Mouse (Mus musculus) c-Kit-positive CD71-positive TER-119-positive erythroid progenitor cells, embryonic 14.5 days (primary cell): ENCODE results near the gene Mrpl50.
"Not testable (repeated sequence)": the region's sequence is repeated elsewhere in the genome, so short reads cannot be mapped to it uniquely, and the experiment has no call there.

Experiments used
- DNase-seq: peaks from one replicate; pipeline ENCODE4 v3.0.0-alpha.2; 2013; ENCODE audit warnings: low spot score

The Mrpl50 gene

DNA sequence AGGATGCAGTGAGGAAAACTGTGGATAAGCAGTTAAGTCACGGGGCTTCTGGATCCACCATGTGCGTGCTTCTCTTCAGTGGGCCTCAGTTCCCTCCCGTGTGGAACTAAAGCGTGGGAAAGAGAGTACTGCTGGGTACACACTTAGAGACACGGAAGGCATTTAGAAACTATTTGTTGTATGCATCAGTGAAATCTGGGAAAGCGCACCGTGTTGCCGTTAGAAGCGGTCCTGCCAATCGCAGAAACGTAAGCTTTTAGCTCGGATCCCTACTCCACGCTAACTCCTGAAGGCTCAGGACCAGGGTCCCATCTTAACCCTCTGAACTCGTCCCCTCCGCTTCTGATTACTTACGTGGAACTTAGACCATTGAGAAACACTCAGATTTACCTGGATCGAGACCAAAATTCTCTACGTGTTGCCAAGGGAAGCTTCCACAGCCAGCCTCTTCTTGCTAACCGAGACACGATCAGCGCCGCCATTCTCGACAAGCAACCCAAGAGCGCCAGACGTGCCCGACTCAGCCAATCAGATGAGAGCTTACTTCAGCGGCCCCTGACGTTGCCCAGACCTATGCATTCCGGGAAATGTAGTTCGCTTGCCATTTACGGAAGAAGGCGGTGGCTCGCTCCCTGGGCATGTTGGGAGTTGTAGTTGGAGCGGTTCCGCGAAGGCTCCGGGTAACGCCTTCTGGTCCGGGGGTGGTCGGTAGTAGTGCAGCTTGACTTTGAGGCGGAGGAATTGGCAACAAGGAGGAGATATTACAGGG, at the start of gene Mrpl50, which contains the start of gene Zfp189:
TSS of gene Mrpl50 (minus strand) at position 522 of the 769 bp plus-strand sequence.
TSS of gene Zfp189 (plus strand) at position 605 of the 769 bp plus-strand sequence.
- DNase-seq, result peak; percentile 93

DNA sequence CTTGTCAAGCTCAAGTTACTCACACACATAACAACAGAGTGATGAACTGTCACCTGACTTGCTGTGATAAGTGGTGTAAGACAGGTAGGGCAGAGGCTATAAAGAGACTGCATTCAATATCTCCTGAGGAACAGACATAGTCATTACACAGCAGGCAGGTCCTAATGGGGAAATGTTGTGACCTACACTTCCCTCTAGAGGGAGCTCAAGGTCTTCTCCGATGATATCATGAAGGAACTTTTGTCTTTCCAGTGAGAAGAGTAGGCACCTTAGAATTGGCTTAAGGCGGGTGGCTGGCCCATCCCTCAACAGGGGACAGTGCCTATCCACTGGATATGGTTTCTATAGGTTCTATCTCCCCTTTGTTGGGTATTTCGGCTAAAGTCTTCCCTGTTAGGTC, 46.7 kb upstream of the Mrpl50 start:
- peak; percentile 73 for DNase-seq

DNA sequence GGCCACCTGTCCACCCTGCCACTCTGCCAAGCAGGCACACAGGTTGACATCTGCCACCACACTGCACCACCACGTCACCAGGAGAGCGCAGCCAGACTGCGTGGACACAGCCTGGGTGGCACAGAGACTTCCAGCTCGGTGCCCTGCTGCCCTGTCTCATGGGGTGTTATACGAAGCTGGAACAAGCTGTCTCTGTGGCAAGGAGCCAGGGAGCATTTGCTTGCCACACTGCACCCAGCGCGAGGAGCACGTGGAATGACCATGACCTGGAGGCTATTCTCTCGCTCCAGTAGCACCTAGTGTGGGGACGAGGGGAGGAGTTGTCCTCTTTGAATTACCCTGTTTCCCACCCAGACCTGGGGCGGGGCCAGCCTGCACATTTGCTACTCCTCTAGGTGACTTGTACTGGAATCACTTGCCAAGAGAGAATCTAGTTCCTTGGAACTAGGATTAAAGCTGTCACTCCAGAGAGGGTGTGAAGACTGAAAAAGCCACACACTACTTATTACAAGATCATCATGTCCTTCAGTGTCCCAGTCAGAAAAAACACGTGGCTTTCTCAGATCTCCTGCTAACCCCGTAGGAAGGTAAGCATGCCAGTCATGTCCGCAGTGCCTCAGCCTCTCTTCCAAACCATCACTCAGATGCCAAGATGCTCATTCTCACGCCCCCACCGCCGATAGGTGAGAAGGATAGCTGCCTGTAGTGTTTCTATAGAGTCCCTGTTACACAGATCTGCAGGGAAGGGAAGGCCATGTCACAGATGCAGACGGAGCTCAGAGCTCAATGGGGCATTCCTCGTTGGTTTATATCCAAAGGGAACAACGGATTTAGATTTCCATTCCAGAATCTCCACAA, 39.3 kb upstream of the Mrpl50 start:
- DNase-seq, result no peak

DNA sequence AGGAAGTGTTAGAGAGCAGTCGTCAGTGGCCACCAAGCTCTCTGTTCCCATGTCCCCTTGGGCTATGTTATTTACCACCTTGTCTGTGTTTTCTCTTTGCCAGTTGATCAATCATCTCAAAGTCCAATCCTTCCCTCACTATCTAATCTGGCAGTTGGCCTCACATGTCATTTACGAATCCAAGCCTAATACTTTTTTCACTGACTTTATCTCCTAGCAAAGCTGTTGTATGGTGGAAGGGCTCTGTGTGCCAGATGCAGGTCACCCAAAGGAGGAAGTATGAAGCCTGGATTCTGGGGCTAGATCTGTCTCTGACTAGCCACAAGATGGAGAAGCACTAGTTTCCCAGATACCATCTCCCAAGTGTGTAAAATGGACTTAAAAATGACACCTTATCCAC, 37.3 kb upstream of the Mrpl50 start:
- no peak for DNase-seq

DNA sequence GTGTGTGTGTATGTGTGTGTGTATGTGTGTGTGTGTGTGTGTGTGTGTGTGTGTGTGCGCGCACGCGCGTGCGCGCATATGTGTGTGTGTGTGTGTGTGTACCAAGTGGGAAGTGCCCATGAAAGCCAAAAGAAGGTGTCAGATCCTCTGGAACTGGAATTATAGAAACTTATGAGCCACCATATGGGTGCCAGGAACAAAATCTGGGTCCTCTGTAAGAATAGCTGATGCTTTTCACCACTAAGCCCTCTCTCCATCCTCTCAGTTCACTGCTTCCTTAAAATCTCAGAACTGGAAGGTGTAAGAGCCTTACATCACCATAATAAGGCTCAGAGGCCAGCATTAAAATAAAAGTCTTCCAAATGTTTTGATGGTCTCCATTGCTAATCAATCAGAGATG, 36.5 kb upstream of the Mrpl50 start:
- DNase-seq, result no peak

DNA sequence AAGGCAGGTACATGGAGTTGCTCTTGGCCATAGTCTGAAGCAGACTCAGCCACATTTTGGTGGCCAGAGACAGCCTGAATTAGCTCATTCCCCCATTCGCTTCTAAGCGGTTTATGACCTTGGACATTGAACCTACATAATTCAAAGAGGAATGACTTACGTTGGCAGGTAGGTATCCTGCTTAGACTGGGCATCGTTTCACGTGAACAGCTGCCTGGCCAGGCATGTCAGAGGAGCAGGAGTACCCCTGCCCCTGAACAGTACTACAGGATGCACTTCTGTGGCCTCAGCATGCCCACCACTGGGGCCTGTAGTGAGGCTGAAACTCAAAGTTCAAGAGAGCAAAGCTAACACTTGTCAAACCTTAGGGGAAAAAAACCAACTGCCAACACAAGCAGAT, 32.5 kb upstream of the Mrpl50 start:
- DNase-seq, result no peak

DNA sequence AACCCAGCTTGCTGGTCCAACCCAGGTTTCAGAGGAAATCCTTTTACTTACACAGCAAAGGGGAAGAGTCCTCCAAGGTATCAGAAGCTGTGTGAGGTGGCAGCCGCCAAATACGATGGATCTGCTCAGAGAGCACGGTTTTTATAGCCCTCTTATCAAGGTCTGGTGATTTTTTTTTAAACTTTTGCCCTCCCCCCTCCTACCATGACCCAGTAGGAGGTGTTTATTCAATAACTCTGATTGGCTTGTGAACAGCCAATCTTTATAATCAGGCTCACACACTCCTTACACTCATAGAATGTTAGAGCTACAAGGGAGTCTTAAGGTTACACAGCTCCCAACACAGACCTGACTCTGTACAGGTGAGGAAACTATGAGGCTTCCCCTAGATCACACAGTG, 28.5 kb upstream of the Mrpl50 start, which contains the start of gene Aldob:
TSS of gene Aldob (minus strand) at position 164 of the 400 bp plus-strand sequence.
- no peak for DNase-seq

DNA sequence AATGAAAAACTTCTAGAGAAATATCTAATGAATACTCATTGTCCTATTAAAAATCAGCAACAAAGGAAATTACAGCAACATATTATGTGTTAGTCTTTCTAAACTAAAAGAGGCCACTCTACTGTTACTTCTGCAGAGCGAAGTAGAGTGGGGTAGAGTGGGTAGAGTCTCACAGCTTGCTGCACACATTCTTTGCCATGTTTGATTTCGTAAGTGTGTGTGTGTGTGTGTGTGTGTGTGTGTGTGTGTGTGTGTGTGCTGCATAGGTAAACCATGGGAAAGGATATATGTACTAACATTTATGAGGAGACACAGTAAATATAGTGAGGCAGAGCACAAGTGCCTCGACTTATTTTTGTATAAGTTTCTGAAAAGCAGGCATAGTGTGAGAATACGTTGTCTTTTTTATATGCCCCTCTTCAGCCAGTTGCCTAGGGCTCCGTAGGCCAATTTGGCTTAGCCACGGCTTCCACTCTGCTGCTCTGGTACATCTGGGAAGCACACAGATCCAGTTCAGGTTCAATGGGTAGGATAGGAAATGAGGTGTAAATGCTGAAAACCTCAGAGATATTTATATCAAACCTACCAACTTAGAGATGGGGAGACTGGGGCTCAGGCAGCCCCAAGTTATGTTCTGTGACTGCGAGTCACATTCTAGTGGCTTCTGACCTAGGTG, 26.8 kb upstream of the Mrpl50 start:
- no peak for DNase-seq

DNA sequence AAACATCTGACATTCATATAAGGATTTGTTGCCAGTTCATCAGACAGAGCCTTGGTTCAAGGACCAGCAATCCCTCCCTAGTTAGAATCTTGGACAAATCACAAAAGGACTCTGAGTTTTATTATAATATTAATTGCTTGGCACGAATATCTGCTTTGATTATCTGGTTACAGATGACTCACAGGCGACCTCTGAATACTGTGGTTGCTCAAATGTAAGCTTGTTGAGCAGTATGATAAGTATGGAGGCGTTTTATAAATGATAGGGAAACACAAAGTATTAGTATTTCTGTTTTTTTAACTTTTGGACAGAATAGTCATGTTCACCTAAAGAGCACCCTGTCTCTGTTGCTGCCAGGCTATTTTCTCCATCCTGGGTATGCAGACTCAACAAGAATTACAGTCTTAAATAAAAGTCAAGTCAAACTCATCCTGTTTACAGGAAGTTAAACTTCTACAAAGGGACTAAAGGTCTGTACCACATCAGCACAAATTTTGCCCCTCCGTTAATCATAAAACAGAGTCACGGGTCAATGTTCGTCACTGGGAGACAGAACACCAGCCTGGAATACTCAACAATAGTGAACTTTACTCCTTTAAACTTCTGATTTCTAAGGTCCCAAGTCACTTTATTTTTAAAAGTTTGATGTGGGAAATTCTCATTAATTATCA, 26.1 kb upstream of the Mrpl50 start:
- no peak for DNase-seq

DNA sequence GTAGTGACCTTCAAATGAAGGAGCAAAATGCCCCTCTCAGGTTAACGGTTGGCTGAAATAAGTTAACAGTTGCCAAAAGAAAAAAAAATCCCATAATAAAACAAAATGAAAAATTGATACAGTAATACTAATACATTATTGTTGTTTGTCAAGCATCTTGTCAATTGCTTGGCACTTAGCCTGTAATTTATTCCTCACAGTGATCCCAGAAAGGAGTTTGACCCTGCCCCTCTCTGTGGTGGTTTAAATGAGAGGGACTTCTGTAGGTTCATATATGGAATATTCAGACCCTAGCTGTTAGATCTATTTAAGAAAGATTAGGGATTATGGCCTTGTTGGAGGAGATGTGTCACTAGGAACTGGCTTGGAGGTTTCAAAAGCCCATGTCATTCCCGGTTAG, 25.1 kb upstream of the Mrpl50 start:
- no peak for DNase-seq

DNA sequence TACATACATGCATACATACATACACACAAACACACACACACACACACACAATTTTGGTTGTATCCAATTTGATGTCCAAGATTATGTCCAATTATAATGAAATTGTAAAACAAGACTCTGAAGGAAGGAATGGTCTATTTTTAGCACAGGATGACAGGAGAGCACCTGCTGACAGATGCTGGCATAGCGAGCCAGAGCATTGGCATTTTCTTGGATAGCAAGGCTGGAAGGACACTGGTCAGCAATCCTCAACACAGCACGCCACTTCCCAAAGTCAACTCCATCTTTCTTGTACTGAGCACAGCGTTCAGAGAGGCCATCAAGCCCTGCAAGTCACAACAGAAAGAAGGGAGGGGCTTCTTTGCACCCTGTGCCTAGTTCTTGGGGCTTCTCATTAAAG, 20.1 kb upstream of the Mrpl50 start:
- DNase-seq, result no peak

DNA sequence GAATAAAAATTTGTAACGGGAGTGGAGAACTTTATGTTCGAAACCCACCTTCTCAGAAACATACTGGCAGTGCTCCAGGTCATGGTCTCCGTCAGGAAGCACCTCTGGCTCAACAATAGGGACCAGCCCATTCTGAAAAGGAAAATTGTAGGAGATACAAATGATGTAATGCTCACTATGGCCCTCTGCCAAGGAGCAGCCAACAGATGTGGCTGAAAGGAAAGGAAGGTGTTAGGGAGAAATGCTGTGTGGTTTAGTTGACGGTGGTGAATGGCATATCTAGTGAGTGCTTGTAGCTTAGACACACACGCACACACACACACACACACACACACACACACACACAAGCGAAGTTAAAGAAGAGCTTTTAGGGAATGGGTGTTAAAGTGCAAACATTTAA, 18.8 kb upstream of the Mrpl50 start:
- no peak for DNase-seq

DNA sequence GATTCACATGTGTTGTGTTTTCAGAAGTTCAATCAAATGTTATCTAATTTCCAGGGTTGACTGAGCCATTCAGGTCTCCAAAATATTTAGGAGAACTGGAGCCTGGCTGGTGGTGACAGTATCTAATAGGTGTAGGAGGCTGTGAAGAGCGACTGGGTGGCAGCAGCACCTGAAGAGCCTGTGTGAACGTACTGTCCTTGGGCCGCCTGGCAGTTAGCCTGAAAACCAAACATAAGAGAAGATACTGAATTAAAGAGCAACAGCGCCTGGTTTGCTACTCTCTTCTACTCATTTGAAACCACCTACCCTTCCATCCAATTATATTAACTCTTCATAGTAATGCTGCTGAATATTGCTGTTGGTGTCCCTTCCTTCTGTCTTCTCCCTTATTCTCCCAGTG, 15.8 kb upstream of the Mrpl50 start:
- DNase-seq, result no peak

DNA sequence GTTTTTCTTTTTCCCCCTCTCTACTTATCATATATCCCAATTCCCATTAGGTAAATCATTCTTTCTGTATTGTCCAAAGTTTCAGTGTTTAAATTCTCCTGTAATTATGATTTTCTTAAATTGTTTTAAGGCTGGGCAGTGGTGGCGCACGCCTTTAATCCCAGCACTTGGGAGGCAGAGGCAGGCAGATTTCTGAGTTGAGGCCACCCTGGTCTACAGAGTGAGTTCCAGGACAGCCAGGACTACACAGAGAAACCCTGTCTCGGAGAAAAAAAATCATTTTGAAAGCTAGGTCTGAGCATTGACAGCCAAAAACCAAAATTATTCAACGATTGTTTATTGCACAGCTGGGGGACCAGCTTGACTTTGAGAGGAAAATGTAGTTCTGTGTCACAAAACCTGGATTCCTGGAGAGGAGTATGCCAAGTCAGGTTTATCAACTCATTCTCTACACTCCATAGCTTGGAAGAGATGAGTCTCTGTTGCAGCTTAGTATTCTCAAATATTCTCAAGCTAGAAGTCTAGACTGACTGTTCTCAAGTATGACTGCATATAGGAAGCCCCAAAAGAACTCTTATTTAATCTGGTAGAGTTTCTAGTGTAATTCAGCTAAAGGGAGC, 14.9 kb upstream of the Mrpl50 start:
- no peak for DNase-seq

DNA sequence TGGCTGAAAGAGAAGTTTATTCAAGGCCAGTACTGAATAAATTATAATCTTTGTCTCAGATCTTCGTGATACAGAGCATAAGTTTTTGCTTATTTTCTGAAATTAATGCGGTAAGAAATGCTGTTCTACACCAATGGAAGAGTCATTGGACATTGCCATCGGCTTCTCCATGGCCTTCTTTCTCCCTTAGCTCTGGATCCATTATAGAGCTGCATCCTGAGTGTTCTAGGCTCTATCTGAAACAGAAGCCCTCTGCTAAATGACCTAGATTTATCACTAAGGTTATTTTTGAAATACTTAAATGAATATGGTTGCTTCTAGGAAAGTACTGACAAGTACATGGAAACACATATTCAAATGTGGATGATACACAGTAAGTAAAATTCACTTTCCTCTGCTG, 14.1 kb upstream of the Mrpl50 start:
- no peak for DNase-seq

DNA sequence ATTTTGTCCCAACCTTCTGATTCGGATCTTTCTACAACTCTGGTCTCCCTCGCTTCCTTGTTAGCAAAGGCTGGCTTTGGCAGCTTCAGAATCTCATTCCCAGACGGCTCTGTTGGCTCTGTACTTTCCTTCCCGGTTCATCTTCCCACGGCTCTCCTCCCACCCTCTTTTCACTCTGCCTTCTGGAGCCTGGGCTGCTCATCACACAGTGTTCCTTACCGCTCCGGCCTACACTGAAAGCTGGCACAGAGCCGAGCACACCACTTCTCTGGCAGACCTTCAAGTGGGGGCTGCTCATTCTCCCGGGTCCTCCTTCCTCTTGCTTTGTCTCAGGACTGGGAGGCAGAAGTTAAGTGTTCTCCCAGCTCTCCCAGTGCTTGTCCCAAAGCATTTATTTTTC, 1.7 kb upstream of the Mrpl50 start:
- DNase-seq, result no peak

DNA sequence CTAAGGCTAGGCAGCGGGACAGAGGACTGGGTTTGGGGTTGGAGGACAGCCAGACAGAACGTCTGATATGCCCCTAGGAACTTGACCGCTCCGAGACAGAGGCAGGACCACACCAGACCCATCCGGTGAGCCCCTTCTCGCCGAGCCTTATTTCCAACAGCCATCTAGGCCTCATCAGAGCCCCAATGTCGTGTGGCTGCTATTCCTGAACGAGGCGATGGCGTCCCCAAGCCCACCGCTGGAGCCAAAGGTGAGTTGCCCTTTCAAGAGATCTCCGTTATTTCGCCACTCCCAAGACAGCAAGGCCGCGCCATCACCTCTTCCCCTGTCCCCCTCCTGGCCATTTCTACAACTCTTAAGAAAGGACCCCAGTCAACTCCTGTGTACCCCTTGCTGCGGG, 453 bp upstream of the Mrpl50 start:
- no peak for DNase-seq

DNA sequence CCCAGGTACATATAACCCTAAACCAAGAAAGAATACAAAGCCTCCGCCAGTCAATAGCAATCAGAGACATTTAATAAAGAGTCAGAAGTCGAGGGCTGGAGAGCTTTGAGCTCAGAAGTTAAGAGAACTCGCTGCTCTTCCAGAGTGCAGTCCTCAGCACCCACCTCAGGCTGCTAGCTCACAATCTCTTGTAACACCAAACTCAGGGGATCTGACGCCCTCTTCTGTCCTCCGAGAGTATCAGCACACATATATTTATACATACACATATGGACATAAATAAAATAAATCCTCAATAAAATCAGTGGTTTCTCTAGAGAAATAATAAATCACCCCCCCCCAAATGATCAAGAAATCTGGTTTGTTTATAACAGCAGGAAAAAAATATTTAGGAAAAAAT, 1.4 kb downstream of the Mrpl50 start:
- DNase-seq, result peak; percentile 66

DNA sequence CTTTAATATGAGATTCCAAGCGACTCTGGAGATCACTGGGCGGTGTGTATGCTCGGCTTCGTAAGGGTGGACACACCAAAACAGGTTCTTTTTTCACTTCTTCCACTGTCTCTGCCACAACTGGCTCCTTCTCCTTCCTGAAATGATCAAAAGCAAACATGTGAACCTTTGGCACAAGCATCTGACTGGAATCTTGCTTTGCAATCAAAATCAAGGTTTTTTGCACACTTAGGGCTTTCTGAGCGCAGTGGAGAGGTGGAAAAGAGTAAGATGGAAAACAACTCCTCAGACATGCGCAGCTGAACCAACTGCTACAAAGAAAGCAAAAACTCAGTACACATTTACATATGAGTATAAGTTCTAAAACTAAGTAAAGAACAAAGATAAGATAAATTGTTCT, 6.5 kb downstream of the Mrpl50 start:
- no peak for DNase-seq

DNA sequence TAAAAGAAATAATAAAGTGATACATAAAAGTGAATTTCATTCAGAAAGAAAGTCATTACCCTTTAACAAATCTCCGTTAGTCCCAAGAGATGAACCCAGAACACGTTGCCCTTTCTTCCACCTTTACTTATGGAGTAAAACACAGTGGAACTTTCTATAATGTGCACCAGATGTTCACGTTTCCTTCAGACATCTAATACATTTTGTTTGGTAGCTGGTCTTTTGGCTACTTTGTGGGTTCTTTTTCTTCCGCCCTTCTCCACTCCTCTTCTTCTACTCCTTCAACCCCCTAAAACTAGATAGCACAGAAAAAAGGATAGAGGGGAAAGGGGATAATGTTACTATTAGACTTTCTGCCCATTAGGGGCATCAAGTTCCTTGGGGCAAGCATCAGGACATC, 8.3 kb downstream of the Mrpl50 start:
- no peak for DNase-seq

DNA sequence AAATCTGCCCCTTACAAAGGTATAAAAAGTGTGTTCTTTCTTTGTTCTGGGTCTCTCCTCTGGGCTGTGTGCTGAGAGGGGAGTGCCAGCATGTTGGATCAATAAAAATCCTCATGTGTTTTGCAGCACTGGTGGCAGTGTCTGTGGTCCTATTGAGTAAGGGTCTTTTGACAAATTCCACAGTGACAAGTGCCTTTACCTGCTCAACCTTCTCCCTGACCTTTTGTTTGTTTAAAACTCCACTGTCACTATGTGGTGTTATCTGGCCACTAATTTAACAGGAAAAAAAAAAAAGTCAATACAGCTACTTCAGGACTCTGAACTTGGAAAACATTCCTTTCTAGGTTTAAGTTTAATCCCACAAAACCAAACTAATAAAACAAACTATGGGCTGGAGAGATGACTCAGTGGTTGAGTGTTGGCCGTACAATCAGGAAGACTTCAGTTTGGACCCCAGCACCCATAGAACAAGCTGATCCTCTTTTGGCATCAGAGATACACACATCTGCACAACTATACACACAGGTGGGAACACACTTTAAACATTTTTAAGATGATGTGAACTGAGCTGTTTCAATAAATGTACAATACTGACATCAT, 10.6 kb downstream of the Mrpl50 start:
- DNase-seq, result not testable (repeated sequence)
